Mouse (Mus musculus) Patski (cell line): ENCODE results near the gene Gpc6. TPM values are rescaled to one million over a fixed set of nuclear protein-coding genes. Genes with fewer than 3 reads are reported as not detected.
A peak's percentile ranks its signal among the peaks of the same experiment; 100 is the strongest.

ENCODE experiments used
- ATAC-seq: fragments of 100-300 bp; one replicate; pipeline ENCODE4 v1.8.0; 2021
- CTCF ChIA-PET: fragments of 350-600 bp; sonication (Branson Sonifier 250); formaldehyde crosslinking; loops from one replicate; lab custom pipeline; 2022; ENCODE audit warnings: inconsistent platforms; lab: Charles Lee
- POLR2A ChIA-PET: fragments of 350-600 bp; sonication (Branson Sonifier 250); formaldehyde crosslinking; loops from one replicate; lab custom pipeline; 2022; ENCODE audit warnings: antibody characterized with exemption, inconsistent platforms; lab: Charles Lee
- DNase-seq: peaks from one replicate; pipeline ENCODE4 v3.0.0-alpha.2; 2011; ENCODE audit warnings: low read depth, low spot score
- H3K27me3 ChIP-seq: fragments of 371-371 bp; one replicate; pipeline ENCODE4 v1.5.1; 2021
- CTCF ChIP-seq: fragments of 100-300 bp; IDR thresholded peaks from one replicate; pipeline ENCODE4 v1.5.1; 2021
- in situ Hi-C: fragments of 300-500 bp; cut with MboI; formaldehyde crosslinking; loops from 3 replicates; pipeline ENCODE4 v1.11.1; 2018; ENCODE audit warnings: low pct_unique_long_range_greater_than_20kb, mixed read lengths
- polyA plus RNA-seq: library from polyadenylated mRNA; unstranded; gene quantifications from one replicate; pipeline ENCODE4 v1.2.3, GENCODE M21; 2021

The Gpc6 gene
- polyA plus RNA-seq, 1 experiment from 2014 or later: 56.6 TPM

GRCm38 (mm10) chr14:117932163-117932851 lies 1007.2 kb downstream of the Gpc6 start:
- no peaks in the 10 kb centered on the region for H3K27me3 ChIP-seq
- no peak for TF ChIP-seq CTCF
- CTCF ChIA-PET: no interaction called here
- POLR2A ChIA-PET: no interaction called here
- in situ Hi-C loops: loop anchor here (5.0 to 25.0 kb wide), 3 partner anchors 275 to 1370 kb away; no protein-coding TSS in a partner anchor
- ATAC-seq (no peak), DNase-seq (no peak)

- no peaks in the 10 kb centered on the region for H3K27me3 ChIP-seq
- peak; percentile 44 for TF ChIP-seq CTCF
- ChIA-PET POLR2A (interaction anchor here (0.7 kb wide), 2 partner anchors 205 to 427 kb away, joined by 3 to 6 read pairs; no protein-coding TSS in a partner anchor), CTCF (interaction anchor here (0.9 to 1.4 kb wide), 4 partner anchors 16 to 58 kb away, joined by 3 to 4 read pairs (median 4); no protein-coding TSS in a partner anchor)
- DNase-seq (peak; percentile 10), ATAC-seq (no peak)
- in situ Hi-C loops: loop anchor here (5.0 to 25.0 kb wide), 3 partner anchors 414 to 1376 kb away; partner anchors contain the start of gene Gpc6
Observed at GRCm38 (mm10) chr14:117938554-117938953, 1013.4 kb downstream of the Gpc6 start.

GRCm38 (mm10) chr14:117939471-117939870 lies 1014.4 kb downstream of the Gpc6 start:
- CTCF ChIA-PET: interaction anchor here (1.0 to 1.4 kb wide), 2 partner anchors 57 kb away, joined by 3 to 4 read pairs; no protein-coding TSS in a partner anchor
- in situ Hi-C loops: loop anchor here (5.0 to 25.0 kb wide), 3 partner anchors 415 to 1377 kb away; partner anchors contain the start of gene Gpc6

GRCm38 (mm10) chr14:117945920-117946503 lies 1020.9 kb downstream of the Gpc6 start:
- POLR2A ChIA-PET: no interaction called here

More at GRCm38 (mm10) chr14:117939471-117939870, 1014.4 kb downstream of the Gpc6 start:
- no peak for TF ChIP-seq CTCF
- ATAC-seq (no peak), DNase-seq (no peak)
- POLR2A ChIA-PET: no interaction called here
- no peaks in the 10 kb centered on the region for H3K27me3 ChIP-seq

GRCm38 (mm10) chr14:117951265-117951664 lies 1026.2 kb downstream of the Gpc6 start:
- in situ Hi-C loops: no loop called here
- TF ChIP-seq CTCF: no peak
- DNase-seq: no peak
- H3K27me3 ChIP-seq: no peaks in the 10 kb centered on the region
- ChIA-PET POLR2A (interaction anchor here (0.8 to 0.9 kb wide), 2 partner anchors 21 to 43 kb away, joined by 3 to 5 read pairs; no protein-coding TSS in a partner anchor), CTCF (interaction anchor here (1.1 to 1.5 kb wide), 3 partner anchors 9 to 11 kb away, joined by 3 to 4 read pairs (median 4); no protein-coding TSS in a partner anchor)
- ATAC-seq: no peak

More at GRCm38 (mm10) chr14:117945920-117946503, 1020.9 kb downstream of the Gpc6 start:
- no peak for TF ChIP-seq CTCF
- DNase-seq (no peak), ATAC-seq (no peak)
- in situ Hi-C loops: loop anchor here (10.0 to 25.0 kb wide), 2 partner anchors 1384 to 1741 kb away; no protein-coding TSS in a partner anchor
- no peaks in the 10 kb centered on the region for H3K27me3 ChIP-seq
- CTCF ChIA-PET: interaction anchor here (1.3 kb wide), 1 partner anchor 17 kb away, joined by 3 read pairs; no protein-coding TSS in a partner anchor

GRCm38 (mm10) chr14:117951686-117952085 lies 1026.6 kb downstream of the Gpc6 start:
- ATAC-seq (no peak), DNase-seq (no peak)

GRCm38 (mm10) chr14:117956051-117956450 lies 1030.9 kb downstream of the Gpc6 start:
- ChIA-PET CTCF (no interaction called here), POLR2A (no interaction called here)
- no peak for TF ChIP-seq CTCF
- ATAC-seq (no peak), DNase-seq (no peak)
- H3K27me3 ChIP-seq: no peaks in the 10 kb centered on the region
- in situ Hi-C loops: no loop called here

More at GRCm38 (mm10) chr14:117951686-117952085, 1026.6 kb downstream of the Gpc6 start:
- TF ChIP-seq CTCF: no peak
- CTCF ChIA-PET: interaction anchor here (1.2 to 1.5 kb wide), 2 partner anchors 9 to 11 kb away, joined by 4 read pairs; no protein-coding TSS in a partner anchor
- H3K27me3 ChIP-seq: no peaks in the 10 kb centered on the region
- in situ Hi-C loops: no loop called here
- POLR2A ChIA-PET: interaction anchor here (0.8 kb wide), 1 partner anchor 42 kb away, joined by 3 read pairs; no protein-coding TSS in a partner anchor

- ATAC-seq (no peak), DNase-seq (no peak)
- ChIA-PET CTCF (interaction anchor here (1.1 kb wide), 1 partner anchor 37 kb away, joined by 3 read pairs; no protein-coding TSS in a partner anchor), POLR2A (no interaction called here)
- TF ChIP-seq CTCF: no peak
- in situ Hi-C loops: no loop called here
- H3K27me3 ChIP-seq: no peaks in the 10 kb centered on the region
Observed at GRCm38 (mm10) chr14:117958389-117958788, 1033.3 kb downstream of the Gpc6 start.

GRCm38 (mm10) chr14:117961267-117961666 lies 1036.2 kb downstream of the Gpc6 start:
- DNase-seq (no peak), ATAC-seq (no peak)
- TF ChIP-seq CTCF: no peak
- in situ Hi-C loops: no loop called here
- no peaks in the 10 kb centered on the region for H3K27me3 ChIP-seq
- ChIA-PET POLR2A (no interaction called here), CTCF (interaction anchor here (1.0 kb wide), 1 partner anchor 17 kb away, joined by 3 read pairs; no protein-coding TSS in a partner anchor)

- ATAC-seq: no peak
- CTCF ChIA-PET: interaction anchor here (1.0 to 1.3 kb wide), 4 partner anchors 10 to 25 kb away, joined by 3 to 4 read pairs (median 3); no protein-coding TSS in a partner anchor
- in situ Hi-C loops: no loop called here
- no peak for TF ChIP-seq CTCF
- H3K27me3 ChIP-seq: no peaks in the 10 kb centered on the region
- DNase-seq: no peak
- POLR2A ChIA-PET: interaction anchor here (0.6 kb wide), 1 partner anchor 1489 kb away, joined by 4 read pairs; no protein-coding TSS in a partner anchor
Observed at GRCm38 (mm10) chr14:117961844-117962243, 1036.7 kb downstream of the Gpc6 start.
